Mouse (Mus musculus): Measurements from ENCODE around the gene Prss46. TPM values are rescaled to one million over a fixed set of nuclear protein-coding genes. Genes with fewer than 3 reads are reported as not detected.

Prss46 gene
- not detected in 2 replicates for polyA plus RNA-seq (2012)

DNA sequence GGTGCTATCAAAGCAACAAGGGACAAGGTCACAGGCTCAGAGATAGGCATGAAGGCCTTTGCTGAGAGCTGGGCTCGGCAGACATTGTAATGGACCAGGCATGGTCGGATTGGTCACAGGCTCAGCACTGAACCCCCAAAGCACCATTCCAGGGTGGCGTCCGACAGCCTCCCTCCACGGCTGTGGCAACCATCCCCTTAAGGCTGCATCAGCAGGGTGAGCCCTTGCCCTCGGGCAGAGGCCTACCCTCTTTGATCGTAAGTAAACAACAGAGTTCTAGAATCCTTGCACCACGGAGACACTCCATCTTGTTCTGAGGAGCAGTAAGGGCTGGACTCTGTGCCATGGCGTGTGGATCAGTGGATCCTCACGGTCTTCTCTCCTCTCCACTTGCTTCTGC is at the start of gene Prss46:
Prss46 (plus strand) TSS at position 301 of the 400 bp plus-strand sequence.

DNA sequence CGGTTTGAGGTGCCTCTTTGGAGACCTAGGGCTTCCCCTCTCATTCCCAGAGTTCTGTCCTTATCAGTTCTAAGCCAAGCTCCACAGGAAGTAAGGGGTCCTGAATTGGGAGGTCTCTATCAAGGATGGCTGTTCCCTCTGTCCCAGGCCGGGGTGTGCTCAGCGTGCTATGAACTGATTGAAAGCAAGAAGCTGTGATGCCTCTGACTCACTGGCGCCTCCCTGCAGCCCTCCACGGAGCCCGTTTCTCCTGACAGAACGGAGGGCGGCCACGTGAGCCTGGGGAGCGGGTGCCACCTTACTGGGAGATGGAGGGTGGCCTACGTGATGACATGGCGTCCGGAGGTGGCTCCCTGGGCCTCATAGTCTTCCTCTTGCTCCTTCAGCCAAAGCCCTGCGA is 46.4 kb upstream of the Prss46 start, which contains the start of gene Prss42:
Prss42 (plus strand) TSS at position 301 of the 400 bp plus-strand sequence.

DNA sequence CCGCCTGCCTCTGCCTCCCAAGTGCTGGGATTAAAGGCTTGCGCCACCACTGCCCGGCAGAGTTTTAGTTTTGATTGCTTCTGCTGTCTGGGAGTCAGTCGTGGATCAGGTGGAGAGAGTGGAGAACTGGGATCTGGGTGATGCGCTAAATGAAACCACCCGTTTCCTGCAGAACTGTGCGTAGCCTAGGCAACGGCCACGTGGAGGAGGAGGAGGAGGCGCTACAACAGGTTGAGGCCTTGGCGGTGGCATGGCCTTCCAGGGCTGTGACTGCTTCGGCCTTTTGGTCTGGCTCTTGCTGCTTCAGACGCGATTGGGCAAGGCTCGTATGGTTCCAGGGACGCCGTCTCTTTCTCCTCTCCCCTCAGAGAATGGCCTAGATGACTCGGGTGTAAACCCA is 30.5 kb upstream of the Prss46 start, which contains the start of gene Prss44:
Prss44 (plus strand) TSS at position 206 of the 400 bp plus-strand sequence.

DNA sequence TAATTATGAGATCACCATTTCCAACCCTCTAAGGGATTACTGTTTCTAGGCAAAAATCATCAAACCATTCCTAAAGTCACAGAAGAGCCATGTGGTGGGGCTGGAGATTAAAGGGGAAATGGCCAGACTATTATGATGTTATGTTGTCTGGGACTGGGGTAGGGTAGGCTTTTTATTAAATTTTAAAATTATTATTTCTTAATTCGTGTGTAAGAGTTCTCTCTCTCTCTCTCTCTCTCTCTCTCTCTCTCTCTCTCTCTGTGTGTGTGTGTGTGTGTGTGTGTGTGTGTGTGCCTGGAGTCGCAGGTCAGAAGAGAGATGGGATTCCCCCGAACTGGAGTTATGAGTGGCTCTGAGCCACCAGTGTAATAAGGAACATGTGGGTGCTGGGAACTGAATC is 17.9 kb upstream of the Prss46 start, which contains the start of gene Prss43:
Prss43 (plus strand) TSS at position 301 of the 400 bp plus-strand sequence.

DNA sequence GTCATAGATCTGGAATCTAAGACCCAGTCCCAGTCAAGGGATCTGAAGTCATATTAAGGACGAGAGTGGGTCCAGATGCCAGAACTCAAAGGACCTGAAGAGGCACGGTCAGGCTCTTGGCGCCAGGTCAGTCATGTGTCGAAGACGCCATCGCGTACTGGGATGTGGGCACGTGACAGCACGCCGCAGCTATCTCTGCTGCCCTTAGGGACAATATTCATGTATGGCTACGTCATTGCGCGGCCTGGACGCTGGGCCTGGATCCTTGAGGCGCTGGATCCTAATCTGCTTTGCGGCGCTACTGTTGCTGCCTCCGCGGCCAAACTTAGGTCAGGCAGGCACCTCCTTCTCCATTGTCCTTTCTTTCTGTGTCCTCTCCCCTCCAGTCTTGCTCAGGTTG is 9.9 kb upstream of the Prss46 start, which contains the start of gene Prss45:
Prss45 (plus strand) TSS at position 178 of the 400 bp plus-strand sequence.

DNA sequence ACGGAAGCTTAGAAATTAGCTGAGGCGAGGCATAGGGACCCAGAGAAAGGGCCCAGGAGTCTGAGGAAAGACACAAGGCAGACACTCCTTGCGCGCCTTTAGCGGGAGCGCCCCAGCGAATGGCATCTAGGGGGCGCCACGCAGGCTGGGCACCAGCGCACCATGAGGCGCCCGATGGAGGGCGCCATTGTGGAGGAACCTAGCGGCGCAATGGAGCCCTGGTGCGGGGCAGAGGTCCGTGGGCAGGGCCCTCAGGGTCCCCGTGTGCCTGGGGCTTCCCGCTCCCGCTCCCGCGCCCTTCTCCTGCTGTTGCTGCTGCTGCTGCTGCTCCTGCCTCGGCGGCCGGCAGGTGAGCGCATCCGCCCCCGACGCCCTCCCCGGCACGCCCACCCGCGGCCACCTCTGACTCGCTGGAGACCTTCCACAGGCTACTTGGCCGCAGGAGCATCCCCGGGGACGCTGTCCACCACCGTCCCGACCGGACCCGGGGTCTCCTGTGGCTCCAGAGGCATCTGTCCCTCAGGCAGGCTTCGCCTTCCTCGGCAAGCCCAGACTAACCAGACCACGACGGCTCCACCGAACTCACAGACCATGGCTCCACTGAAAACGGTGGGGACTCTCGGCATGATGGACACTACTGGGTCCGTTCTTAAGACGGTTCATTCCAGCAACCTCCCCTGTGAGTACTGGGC is 13.6 kb downstream of the Prss46 start, which contains the start of gene Prss50:
Prss50 (plus strand) TSS at position 187 of the 692 bp plus-strand sequence.

DNA sequence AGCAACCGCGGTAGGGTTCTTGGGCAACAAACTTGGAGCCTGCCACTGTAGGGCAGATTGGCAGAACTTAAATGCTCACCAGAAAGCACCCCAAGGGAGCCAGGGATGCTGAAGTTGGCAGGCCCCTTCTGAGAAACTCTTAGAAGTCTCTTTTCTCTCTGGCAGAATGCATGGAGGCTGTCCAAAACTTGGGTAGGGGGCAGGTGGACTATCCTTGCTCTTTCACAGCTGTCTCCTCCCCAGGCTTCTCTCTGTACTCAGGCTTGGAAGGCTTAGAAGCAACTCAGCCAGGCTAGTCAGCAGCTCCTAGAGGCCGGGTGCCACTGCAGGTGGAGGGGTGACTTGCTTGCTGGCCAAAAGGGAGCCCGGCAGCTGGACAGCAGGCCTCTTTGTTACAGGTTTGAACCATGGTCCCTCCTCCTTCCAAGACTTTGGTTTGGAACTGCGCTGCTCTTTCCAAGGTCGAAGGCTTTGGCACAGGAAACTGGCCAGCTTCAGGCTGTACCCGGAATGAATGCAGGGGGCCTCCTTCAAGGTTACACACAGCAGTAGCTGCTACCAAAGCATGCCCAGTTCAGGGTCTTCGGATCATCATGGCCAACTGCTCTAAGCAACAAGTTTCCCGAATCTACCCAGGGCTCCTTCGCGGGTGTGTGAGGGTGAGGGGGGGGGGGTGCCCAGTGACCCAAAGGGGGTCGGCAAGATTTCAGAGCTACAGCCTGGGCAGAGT is 35.0 kb downstream of the Prss46 start, which contains the start of gene Als2cl:
Als2cl (plus strand) TSS at position 680 of the 730 bp plus-strand sequence.

DNA sequence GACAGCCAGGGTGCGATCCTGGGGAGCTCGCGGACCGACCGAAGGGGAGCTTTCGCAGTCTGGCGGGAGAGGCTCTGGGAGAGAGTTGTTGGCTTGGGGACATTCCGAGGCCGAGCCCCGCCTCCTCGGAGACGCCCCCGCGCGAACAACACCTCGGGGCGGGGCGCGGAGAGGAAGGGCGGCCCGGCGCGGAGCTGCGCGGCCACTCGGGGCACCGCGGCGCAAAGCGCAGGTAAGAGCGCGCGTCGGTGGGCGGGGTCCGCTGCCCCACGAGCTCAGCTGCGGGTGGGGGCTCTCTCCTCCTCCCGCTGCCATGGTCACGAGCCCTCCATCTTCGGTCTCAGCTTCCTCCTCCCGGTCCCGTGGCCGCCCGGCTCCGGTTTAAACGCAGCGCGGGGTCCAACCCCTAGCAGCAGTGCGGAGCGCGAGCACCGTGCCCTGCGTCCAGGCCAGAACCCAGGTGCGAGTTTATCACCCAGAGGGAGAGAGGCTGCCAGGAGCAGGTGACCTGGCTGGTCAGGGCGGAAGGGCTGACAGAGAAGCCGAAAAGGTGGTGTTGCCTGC is 35.8 kb downstream of the Prss46 start, which contains the start of gene Tmie:
Tmie (minus strand) TSS at position 116 of the 564 bp plus-strand sequence.

Other genes with a start within 250 kb of the Prss46 start
- gene Nradd, start 220.1 kb upstream of the Prss46 start, polyA plus RNA-seq (2012) = 4.9 and 6.1 TPM in 2 replicates
- 74.5 and 76.5 TPM in 2 replicates for gene Nbeal2, start 190.3 kb upstream of the Prss46 start, polyA plus RNA-seq (2012)
- 381 and 533 TPM in 2 replicates for gene Ccdc12, start 188.0 kb upstream of the Prss46 start, polyA plus RNA-seq (2012)
- gene Myl3, start 102.6 kb upstream of the Prss46 start, polyA plus RNA-seq (2012) = not detected in 2 replicates
- gene Pth1r, start 97.4 kb upstream of the Prss46 start, polyA plus RNA-seq (2012) = 0.34 and 0.65 TPM in 2 replicates
- gene Prss42, start 46.3 kb upstream of the Prss46 start, polyA plus RNA-seq (2012) = 0.04 and 0.14 TPM in 2 replicates
- gene Prss44, start 30.5 kb upstream of the Prss46 start, polyA plus RNA-seq (2012) = not detected in 2 replicates
- not detected in 2 replicates for gene Prss43, start 17.8 kb upstream of the Prss46 start, polyA plus RNA-seq (2012)
- not detected in 2 replicates for gene Prss45, start 9.9 kb upstream of the Prss46 start, polyA plus RNA-seq (2012)
- 54.6 and 61.0 TPM in 2 replicates for gene Prss50, start 13.5 kb downstream of the Prss46 start, polyA plus RNA-seq (2012)
- gene Als2cl, start 35.4 kb downstream of the Prss46 start, polyA plus RNA-seq (2012) = 3.9 and 6.0 TPM in 2 replicates
- gene Tmie, start 35.6 kb downstream of the Prss46 start, polyA plus RNA-seq (2012) = 0.35 and 0.51 TPM in 2 replicates
- not detected in 2 replicates for gene Fam240a, start 72.4 kb downstream of the Prss46 start, polyA plus RNA-seq (2012)
- not detected in 2 replicates for gene Tdgf1, start 101.7 kb downstream of the Prss46 start, polyA plus RNA-seq (2012)
- gene Lrrc2, start 107.0 kb downstream of the Prss46 start, polyA plus RNA-seq (2012) = not detected in 2 replicates
- gene Rtp3, start 146.1 kb downstream of the Prss46 start, polyA plus RNA-seq (2012) = 0.12 TPM in 1 of 2 replicates, not detected in the other
- gene Ltf, start 174.8 kb downstream of the Prss46 start, polyA plus RNA-seq (2012) = 68.7 and 71.6 TPM in 2 replicates
- gene Ccrl2, start 213.0 kb downstream of the Prss46 start, polyA plus RNA-seq (2012) = 1.3 and 1.6 TPM in 2 replicates

Data from megakaryocyte-erythroid progenitor cell, adult 5 weeks (primary cell).